Mouse (Mus musculus) lung, postnatal 0 days (tissue): Measurements from ENCODE around the gene Tcap.

ENCODE experiments used
- CTCF ChIP-seq: IDR thresholded peaks from 2 replicates; pipeline ENCODE4 v1.5.1; 2016; ENCODE audit warnings: antibody characterized with exemption, mild to moderate bottlenecking
- EP300 ChIP-seq: IDR thresholded peaks from 2 replicates; pipeline ENCODE4 v1.6.1; 2016; ENCODE audit warnings: antibody characterized with exemption, mild to moderate bottlenecking, control low read depth

- TF ChIP-seq CTCF (no peak), EP300 (no peak)
These were observed 9.7 kb downstream of the Tcap start for GRCm38 (mm10) chr11:98393317-98393716.
